7 mouse cellular contexts compared by ENCODE assay signal in the genomic region with DNA sequence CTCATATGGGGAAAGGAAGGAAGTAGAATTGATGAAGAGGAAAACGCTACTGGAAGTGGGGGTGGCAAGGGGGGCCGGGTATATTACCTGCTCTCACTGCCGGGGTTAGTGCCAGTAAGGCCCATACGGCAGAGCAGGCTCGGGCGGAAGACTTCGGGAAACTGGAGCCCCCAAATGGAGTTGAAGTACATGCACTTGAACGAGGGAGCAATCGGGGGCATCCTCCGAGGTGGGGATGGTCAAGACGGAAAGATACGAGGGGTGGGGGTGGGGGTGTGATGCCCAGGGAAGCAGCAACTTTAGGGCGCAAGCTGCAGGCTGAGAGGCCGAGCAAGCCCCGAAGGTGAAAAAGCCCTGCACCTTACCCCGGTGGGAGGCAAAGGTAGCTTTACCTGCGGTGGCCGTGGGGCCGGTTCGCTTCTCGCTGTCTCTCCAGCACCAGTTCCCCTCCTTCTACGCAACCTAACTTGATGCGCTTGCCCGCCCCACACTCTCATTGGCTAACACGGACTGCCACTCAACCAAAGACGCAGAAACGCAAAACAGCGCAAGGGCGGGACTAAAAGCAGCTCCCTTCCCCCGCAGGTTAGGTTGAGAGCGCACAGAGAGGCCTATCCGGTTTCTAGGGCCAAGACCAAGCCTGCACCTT. TPM values are rescaled to one million over a fixed set of nuclear protein-coding genes. Genes with fewer than 3 reads are reported as not detected.
DNase-seq lines count a peak whose midpoint lies in the region; ATAC-seq and TF ChIP-seq lines count a peak whose summit lies in the region.

No protein-coding gene starts in this region.

- H3K4me3 ChIP-seq in embryonic facial prominence, embryonic 10.5 days, result peak overlapping the region; percentile 88
- H3K4me3 ChIP-seq in intestine, postnatal 0 days (ENCODE audit: low read depth, low read length), result peak overlapping the region; percentile 64
- H3K4me3 ChIP-seq in midbrain, embryonic 12.5 days, result peak overlapping the region; percentile 82
- H3K4me3 ChIP-seq in small intestine, adult 2 months (ENCODE audit: low read depth, low read length), result peak overlapping the region; percentile 73

- H3K9me3 ChIP-seq in embryonic facial prominence, embryonic 10.5 days, result no peaks in the 10 kb centered on the region
- H3K9me3 ChIP-seq in intestine, postnatal 0 days (ENCODE audit: control insufficient read depth), result no peaks in the 10 kb centered on the region
- no peaks in the 10 kb centered on the region for H3K9me3 ChIP-seq in midbrain, embryonic 12.5 days

- peak overlapping the region; percentile 75 for H3K4me2 ChIP-seq in intestine, postnatal 0 days (replicated peaks; ENCODE audit: low read depth)
- peak overlapping the region; percentile 83 for H3K4me2 ChIP-seq in midbrain, embryonic 12.5 days (replicated peaks)

- WGBS in embryonic facial prominence, embryonic 10.5 days, result under 1% methylated on average over 32 of the region's 32 CpGs
- WGBS in intestine, postnatal 0 days, result under 1% methylated on average over 32 of the region's 32 CpGs
- WGBS in midbrain, embryonic 12.5 days, result under 1% methylated on average over 32 of the region's 32 CpGs
- under 1% methylated on average over 32 of the region's 32 CpGs for WGBS in small intestine, adult 2 months

- H3K9ac ChIP-seq in intestine, postnatal 0 days (ENCODE audit: low read depth, low read length), result peak overlapping the region; percentile 56
- H3K9ac ChIP-seq in midbrain, embryonic 12.5 days (replicated peaks), result peak overlapping the region; percentile 86

- H3K27ac ChIP-seq in embryonic facial prominence, embryonic 10.5 days (replicated peaks), result peak overlapping the region; percentile 81
- peak overlapping the region; percentile 89 for H3K27ac ChIP-seq in intestine, postnatal 0 days (ENCODE audit: low read depth, low read length)
- H3K27ac ChIP-seq in midbrain, embryonic 12.5 days (replicated peaks), result peak overlapping the region; percentile 54; the same call in 1 of the 2 replicates
- H3K27ac ChIP-seq in small intestine, adult 2 months (ENCODE audit: insufficient read depth, low read depth, low read length), result peak overlapping the region; percentile 77

- H3K27me3 ChIP-seq in embryonic facial prominence, embryonic 10.5 days (replicated peaks; ENCODE audit: low read depth, poor library complexity, severe bottlenecking), result no peaks in the 10 kb centered on the region
- H3K27me3 ChIP-seq in intestine, postnatal 0 days (replicated peaks; ENCODE audit: control insufficient read depth, insufficient read depth, low read length), result no peaks in the 10 kb centered on the region
- no peaks in the 10 kb centered on the region for H3K27me3 ChIP-seq in midbrain, embryonic 12.5 days
- no peaks in the 10 kb centered on the region for H3K27me3 ChIP-seq in small intestine, adult 2 months (ENCODE audit: control insufficient read depth, insufficient read depth, low read length)

- no peak for TF ChIP-seq CTCF in intestine, postnatal 0 days (IDR thresholded peaks at IDR 0.05; ENCODE audit: low read depth)
- no peak for TF ChIP-seq CTCF in small intestine, adult 2 months (IDR thresholded peaks at IDR 0.05; ENCODE audit: extremely low read depth, insufficient read length, insufficient replicate concordance, low read depth, low read length)

- peaks cover 18% of the 10 kb centered on the region for H3K36me3 ChIP-seq in embryonic facial prominence, embryonic 10.5 days (replicated peaks)
- H3K36me3 ChIP-seq in intestine, postnatal 0 days (ENCODE audit: control insufficient read depth, insufficient read depth), result peaks cover 4% of the 10 kb centered on the region; the same call in 1 of the 2 replicates
- peaks cover 4% of the 10 kb centered on the region; the same call in 1 of the 2 replicates for H3K36me3 ChIP-seq in midbrain, embryonic 12.5 days
- no peaks in the 10 kb centered on the region for H3K36me3 ChIP-seq in small intestine, adult 2 months (ENCODE audit: control insufficient read depth, insufficient read depth, low read length)

- intact Hi-C loops in left cerebral cortex, postnatal 4 days (cut with DNase I), result no loop called here

- peaks cover 16% of the 10 kb centered on the region for H3K4me1 ChIP-seq in embryonic facial prominence, embryonic 10.5 days
- 0 out of 2 replicates have a peak, but pooled peaks cover 3% of the 10 kb centered on the region for H3K4me1 ChIP-seq in intestine, postnatal 0 days (replicated peaks; ENCODE audit: control insufficient read depth, insufficient read depth, low read length)
- peaks cover 13% of the 10 kb centered on the region for H3K4me1 ChIP-seq in midbrain, embryonic 12.5 days
- H3K4me1 ChIP-seq in small intestine, adult 2 months (ENCODE audit: control insufficient read depth, insufficient read depth, insufficient read length, low read length), result peaks cover 4% of the 10 kb centered on the region

- peak; percentile 99 for ATAC-seq in intestine, postnatal 0 days
- peak; percentile 100 for ATAC-seq in midbrain, embryonic 12.5 days (ENCODE audit: low FRiP score, low read depth)

- peak; percentile 42; the same call in 1 of the 2 replicates for TF ChIP-seq POLR2A in small intestine, adult 2 months (IDR thresholded peaks at IDR 0.05; ENCODE audit: low read depth, low read length)

- DNase-seq in adrenal gland, postnatal 10 days, result peak; percentile 99
- DNase-seq in embryonic facial prominence, embryonic 10.5 days (ENCODE audit: low spot score), result peak; percentile 97
- DNase-seq in gonadal fat pad, adult 2 months (ENCODE audit: low read depth), result peak; percentile 93
- peak; percentile 99 for DNase-seq in left cerebral cortex, postnatal 4 days

RNA-seq across cellular contexts. Expression of a gene that starts 13.4 kb away (rescaled TPM):
- 100 to 1,000 TPM in 1 of 2 experiments, 10 to 100 TPM in 1; 71.0 to 103 TPM for total RNA-seq in adrenal gland, postnatal 10 days (2021)
- polyA plus RNA-seq in embryonic facial prominence, embryonic 10.5 days (2016; fragmentation: Nextera tagmentation; extraction: Ambion mirVana), result 51.2 and 51.7 TPM in 2 replicates
- 30.1 and 35.2 TPM in 2 replicates for polyA plus RNA-seq in gonadal fat pad, adult 2 months (2012; rRNA removed)
- polyA plus RNA-seq in intestine, postnatal 0 days (2015; fragmentation: Nextera tagmentation; extraction: Ambion mirVana), result 15.7 and 17.4 TPM in 2 replicates
- total RNA-seq in left cerebral cortex, postnatal 4 days (2021), result 100 to 1,000 TPM; 142 to 154 TPM
- polyA plus RNA-seq in midbrain, embryonic 12.5 days (2016; fragmentation: Nextera tagmentation; extraction: Ambion mirVana), result 62.1 and 62.5 TPM in 2 replicates
- 10.5 and 19.6 TPM in 2 replicates for polyA plus RNA-seq in small intestine, adult 2 months (2012; rRNA removed)

RNA-seq across cellular contexts. Expression of a gene that starts 34.8 kb away (rescaled TPM):
- total RNA-seq in adrenal gland, postnatal 10 days (2021), result 10 to 100 TPM; 41.7 to 52.8 TPM
- 53.5 and 60.7 TPM in 2 replicates for polyA plus RNA-seq in embryonic facial prominence, embryonic 10.5 days (2016; fragmentation: Nextera tagmentation; extraction: Ambion mirVana)
- 30.5 and 38.7 TPM in 2 replicates for polyA plus RNA-seq in gonadal fat pad, adult 2 months (2012; rRNA removed)
- polyA plus RNA-seq in intestine, postnatal 0 days (2015; fragmentation: Nextera tagmentation; extraction: Ambion mirVana), result 20.8 and 21.7 TPM in 2 replicates
- total RNA-seq in left cerebral cortex, postnatal 4 days (2021), result 10 to 100 TPM; 48.0 to 56.4 TPM
- 53.0 and 54.2 TPM in 2 replicates for polyA plus RNA-seq in midbrain, embryonic 12.5 days (2016; fragmentation: Nextera tagmentation; extraction: Ambion mirVana)
- polyA plus RNA-seq in small intestine, adult 2 months (2012; rRNA removed), result 11.7 and 26.0 TPM in 2 replicates

RNA-seq across cellular contexts. Expression of a gene that starts 35.2 kb away (rescaled TPM):
- total RNA-seq in adrenal gland, postnatal 10 days (2021), result 10 to 100 TPM; 26.2 to 29.0 TPM
- 22.7 and 25.8 TPM in 2 replicates for polyA plus RNA-seq in embryonic facial prominence, embryonic 10.5 days (2016; fragmentation: Nextera tagmentation; extraction: Ambion mirVana)
- polyA plus RNA-seq in gonadal fat pad, adult 2 months (2012; rRNA removed), result 11.4 TPM in 2 replicates
- polyA plus RNA-seq in intestine, postnatal 0 days (2015; fragmentation: Nextera tagmentation; extraction: Ambion mirVana), result 6.8 and 7.8 TPM in 2 replicates
- total RNA-seq in left cerebral cortex, postnatal 4 days (2021), result 10 to 100 TPM; 38.3 to 40.8 TPM
- polyA plus RNA-seq in midbrain, embryonic 12.5 days (2016; fragmentation: Nextera tagmentation; extraction: Ambion mirVana), result 38.5 and 45.8 TPM in 2 replicates
- 1.1 and 2.1 TPM in 2 replicates for polyA plus RNA-seq in small intestine, adult 2 months (2012; rRNA removed)

RNA-seq across cellular contexts. Expression of a gene that starts 46.9 kb away (rescaled TPM):
- total RNA-seq in adrenal gland, postnatal 10 days (2021), result 10 to 100 TPM; 53.1 to 54.0 TPM
- 89.9 and 90.2 TPM in 2 replicates for polyA plus RNA-seq in embryonic facial prominence, embryonic 10.5 days (2016; fragmentation: Nextera tagmentation; extraction: Ambion mirVana)
- polyA plus RNA-seq in gonadal fat pad, adult 2 months (2012; rRNA removed), result 9.6 and 13.1 TPM in 2 replicates
- 16.6 and 17.1 TPM in 2 replicates for polyA plus RNA-seq in intestine, postnatal 0 days (2015; fragmentation: Nextera tagmentation; extraction: Ambion mirVana)
- 10 to 100 TPM; 71.3 to 73.2 TPM for total RNA-seq in left cerebral cortex, postnatal 4 days (2021)
- polyA plus RNA-seq in midbrain, embryonic 12.5 days (2016; fragmentation: Nextera tagmentation; extraction: Ambion mirVana), result 75.2 and 82.9 TPM in 2 replicates
- polyA plus RNA-seq in small intestine, adult 2 months (2012; rRNA removed), result 1.7 and 4.0 TPM in 2 replicates

Comparison
In these comparisons a context has a peak if more than half of its experiments do, and no peak if none do; other contexts are left out.
1. Peak in every context shown above with its lines: DNase-seq, ATAC-seq, H3K4me3 ChIP-seq and H3K27ac ChIP-seq.